In the genomic region with DNA sequence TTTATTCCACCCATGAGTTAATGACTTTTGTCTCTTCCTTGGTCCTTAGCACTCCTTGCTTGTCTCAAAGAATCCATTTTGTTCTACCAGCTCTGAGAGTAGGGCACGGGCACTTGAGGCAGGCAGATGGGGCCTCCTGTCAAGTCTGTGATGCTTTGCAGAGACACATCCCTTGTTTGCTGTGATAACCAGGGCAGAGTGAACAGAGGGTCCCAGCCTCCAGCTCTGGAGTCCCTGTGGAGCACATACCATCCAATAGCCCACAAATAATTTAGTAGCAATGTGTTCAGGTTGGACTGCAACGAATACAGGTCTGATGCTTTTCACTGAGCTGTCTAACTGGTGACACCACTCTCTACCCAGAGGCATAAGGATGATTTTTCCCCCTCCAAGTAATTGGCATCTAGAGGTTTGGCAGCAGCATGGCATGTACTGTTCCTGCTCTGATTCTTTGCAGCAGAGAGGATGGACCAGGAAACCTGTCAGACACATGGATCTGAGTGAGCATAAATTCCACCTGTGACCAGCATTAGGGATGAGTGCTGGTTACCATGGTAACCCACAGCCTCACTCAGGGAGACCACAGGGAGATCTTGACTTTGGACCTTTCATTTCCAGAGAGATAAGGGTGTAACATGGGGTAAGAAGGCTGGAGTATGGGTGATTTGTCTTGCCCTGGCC, we compare ENCODE assay signal across 19 mouse cellular contexts.
DNase-seq lines count a peak whose midpoint lies in the region; ATAC-seq and TF ChIP-seq lines count a peak whose summit lies in the region.
"Had no signal": no experiment of that assay in that cellular context is flagged by ENCODE, and none has a peak within 500 bp of the region (broad histone marks: within the 10 kb centered on the region; RNA-seq: fewer than 3 reads in every experiment).

No protein-coding gene starts in this region.

- H3K27me3 ChIP-seq in forebrain, postnatal 0 days (ENCODE audit: insufficient read depth, low read length) = no peaks in the 10 kb centered on the region
- H3K27me3 ChIP-seq in midbrain, embryonic 16.5 days (ENCODE audit: control insufficient read depth, insufficient read depth, low read depth, low read length) = no peaks in the 10 kb centered on the region
- H3K27me3 ChIP-seq: embryonic facial prominence, embryonic 12.5 days had no signal

- peaks cover 20% of the 10 kb centered on the region; the same call in 1 of the 2 replicates for H3K4me1 ChIP-seq in forebrain, postnatal 0 days (ENCODE audit: insufficient read depth)
- H3K4me1 ChIP-seq in midbrain, embryonic 16.5 days (ENCODE audit: control insufficient read depth, insufficient read depth, low read length) = peaks cover 19% of the 10 kb centered on the region
- H3K4me1 ChIP-seq: embryonic facial prominence, embryonic 12.5 days had no signal

- WGBS in forebrain, postnatal 0 days = 64% methylated on average over 2 of the region's 2 CpGs
- WGBS in midbrain, embryonic 16.5 days = 55% methylated on average over 2 of the region's 2 CpGs

- H3K9ac ChIP-seq in forebrain, postnatal 0 days = no peak overlapping the region
- no peak overlapping the region for H3K9ac ChIP-seq in midbrain, embryonic 16.5 days (ENCODE audit: low read depth, low read length)
- H3K9ac ChIP-seq: embryonic facial prominence, embryonic 12.5 days; liver, postnatal 0 days had no signal

- no peak overlapping the region for H3K4me2 ChIP-seq in forebrain, postnatal 0 days (ENCODE audit: low read depth)
- H3K4me2 ChIP-seq in midbrain, embryonic 16.5 days (ENCODE audit: low read length) = no peak overlapping the region
- H3K4me2 ChIP-seq: embryonic facial prominence, embryonic 12.5 days; heart, embryonic 11.5 days had no signal

- ATAC-seq in cerebellum, adult (ENCODE audit: insufficient number of reproducible peaks, low FRiP score, low TSS enrichment) = peak; percentile 53; the same call in 1 of the 2 replicates
- ATAC-seq in forebrain, postnatal 0 days = peak; percentile 19; the same call in 1 of the 2 replicates
- ATAC-seq in midbrain, embryonic 16.5 days = peak; percentile 69
- ATAC-seq: liver, postnatal 0 days had no signal

- H3K9me3 ChIP-seq in forebrain, postnatal 0 days (ENCODE audit: low read length) = no peaks in the 10 kb centered on the region
- no peaks in the 10 kb centered on the region; the same call in 1 of the 2 replicates for H3K9me3 ChIP-seq in midbrain, embryonic 16.5 days (replicated peaks; ENCODE audit: control insufficient read depth, low read length, poor library complexity, severe bottlenecking)
- H3K9me3 ChIP-seq: embryonic facial prominence, embryonic 12.5 days had no signal

- no peak overlapping the region for H3K4me3 ChIP-seq in forebrain, postnatal 0 days (ENCODE audit: low read depth, low read length)
- H3K4me3 ChIP-seq in midbrain, embryonic 16.5 days (ENCODE audit: low read depth, low read length) = no peak overlapping the region
- H3K4me3 ChIP-seq: embryonic facial prominence, embryonic 12.5 days had no signal

- no peak for DNase-seq in cerebellum, adult 11-12 months
- DNase-seq in layer of hippocampus, adult 9-11 months = peak; percentile 18
- DNase-seq in layer of hippocampus, postnatal 25 days (ENCODE audit: extremely low spot score in 1 of 2, low spot score in 1 of 2) = no peak
- DNase-seq in forebrain, postnatal 0 days = peak; percentile 20
- no peak for DNase-seq in ovary, adult 18-20 months (ENCODE audit: low spot score)
- no peak for DNase-seq in adrenal gland, adult (ENCODE audit: inconsistent age in 2 of 2, low spot score in 1 of 2)
- DNase-seq: adrenal gland, postnatal 25 days; gastrocnemius, postnatal 10 days; heart, postnatal 36 days; kidney, adult 18-20 months; kidney, postnatal 25 days; liver, postnatal 0 days; lung, postnatal 36 days; thymus, postnatal 25 days had no signal

- no peak for TF ChIP-seq CTCF in forebrain, postnatal 0 days (IDR thresholded peaks at IDR 0.05; ENCODE audit: low read depth)

- peak overlapping the region; percentile 59 for H3K27ac ChIP-seq in forebrain, postnatal 0 days (ENCODE audit: low read depth, low read length)
- peak overlapping the region; percentile 74 for H3K27ac ChIP-seq in midbrain, embryonic 16.5 days (ENCODE audit: low read length)
- H3K27ac ChIP-seq: embryonic facial prominence, embryonic 12.5 days; stomach, postnatal 0 days had no signal

- H3K36me3 ChIP-seq in forebrain, postnatal 0 days (ENCODE audit: insufficient read depth) = no peaks in the 10 kb centered on the region
- H3K36me3 ChIP-seq in midbrain, embryonic 16.5 days (ENCODE audit: control insufficient read depth, insufficient read depth, low read length) = no peaks in the 10 kb centered on the region
- H3K36me3 ChIP-seq: embryonic facial prominence, embryonic 12.5 days had no signal

Comparison
In these comparisons a context has a peak if more than half of its experiments do, and no peak if none do; other contexts are left out.
1. DNase-seq: peak in layer of hippocampus, adult 9-11 months (single experiment) and forebrain, postnatal 0 days (single experiment); none in cerebellum, adult 11-12 months (single experiment), layer of hippocampus, postnatal 25 days (0 of 2), ovary, adult 18-20 months (single experiment) and adrenal gland, adult (0 of 2).
2. ATAC-seq: peak in every context shown above with its lines; median percentile 69 in midbrain, embryonic 16.5 days; 53 in cerebellum, adult; 19 in forebrain, postnatal 0 days.